Mouse (Mus musculus) stomach, embryonic 14.5 days (tissue): Measurements from ENCODE around the gene Chrnb1. TPM values are rescaled to one million over a fixed set of nuclear protein-coding genes. Genes with fewer than 3 reads are reported as not detected.

Experiments
- ATAC-seq: fragments of 200-750 bp; cut with Nextera tagmentation; 2 replicates; pipeline ENCODE4 v1.8.0; 2017; ENCODE audit warnings: low read depth, moderate TSS enrichment; ENCODE audit not compliant: insufficient number of reproducible peaks, insufficient read depth, low FRiP score
- H3K27ac ChIP-seq: fragments of 300-500 bp; sonication (generic); 2 replicates; pipeline ENCODE4 v1.5.1; 2014; ENCODE audit warnings: mild to moderate bottlenecking, low read length, moderate library complexity, mixed read lengths
- H3K27me3 ChIP-seq: fragments of 300-500 bp; sonication (generic); 2 replicates; pipeline ENCODE4 v1.6.1; 2014; ENCODE audit warnings: low read length, control low read depth, mixed read lengths; ENCODE audit not compliant: control insufficient read depth, insufficient read depth
- H3K36me3 ChIP-seq: fragments of 300-500 bp; sonication (generic); 2 replicates; pipeline ENCODE4 v1.6.1; 2014; ENCODE audit warnings: mild to moderate bottlenecking, control low read depth, low read length, moderate library complexity, mixed read lengths; ENCODE audit not compliant: control insufficient read depth, insufficient read depth
- H3K4me1 ChIP-seq: fragments of 300-500 bp; sonication (generic); 2 replicates; pipeline ENCODE4 v1.6.1; 2014; ENCODE audit warnings: low read length, control low read depth, mixed read lengths; ENCODE audit not compliant: control insufficient read depth, insufficient read depth
- H3K4me2 ChIP-seq: fragments of 300-500 bp; sonication (generic); replicated peaks from 2 replicates; pipeline ENCODE4 v1.6.1; 2014; ENCODE audit warnings: low read depth, low read length, control low read depth
- H3K4me3 ChIP-seq: fragments of 300-500 bp; sonication (generic); 2 replicates; pipeline ENCODE4 v1.5.1; 2014; ENCODE audit warnings: low read depth, low read length, control low read depth
- H3K9ac ChIP-seq: fragments of 300-500 bp; sonication (generic); replicated peaks from 2 replicates; pipeline ENCODE4 v1.6.1; 2014; ENCODE audit warnings: low read depth, mild to moderate bottlenecking, control low read depth, low read length, moderate library complexity, mixed read lengths
- H3K9me3 ChIP-seq: fragments of 300-500 bp; sonication (generic); 2 replicates; pipeline ENCODE4 v1.6.1; 2016; ENCODE audit warnings: low read depth, low read length, control low read depth; ENCODE audit not compliant: control insufficient read depth
- WGBS: fragments of 180-500 bp; shearing (Covaris S2); extraction: QIAGEN DNeasy Blood & Tissue Kit; methylation state at CpG from one replicate; pipeline ENCODE4 v1.1.7; 2014; 5-methylcytosine and 5-hydroxymethylcytosine counted together
- polyA plus RNA-seq: library from polyadenylated mRNA; unstranded; fragments of >200 nt; fragmentation: Nextera tagmentation; extraction: Ambion mirVana; gene quantifications from 2 replicates; pipeline ENCODE4 v1.2.1, GENCODE M21; 2014

Gene Chrnb1
- polyA plus RNA-seq, 1 experiment from 2014 or later = 6.7 TPM

- no peaks in the 10 kb centered on the region for H3K9me3 ChIP-seq
- H3K9ac ChIP-seq = peak overlapping the region; percentile 31
- H3K27me3 ChIP-seq = no peaks in the 10 kb centered on the region
- H3K4me2 ChIP-seq = peak overlapping the region; percentile 63
- WGBS = 7% methylated on average over 42 of the region's 48 CpGs
- no peak for ATAC-seq
- H3K36me3 ChIP-seq = peaks cover 20% of the 10 kb centered on the region; the same call in 1 of the 2 replicates
- H3K4me1 ChIP-seq = peaks cover 28% of the 10 kb centered on the region
- H3K4me3 ChIP-seq = peak overlapping the region; percentile 33
- H3K27ac ChIP-seq = no peak overlapping the region
Observed at GRCm38 (mm10) chr11:69834001-69834549, 38.3 kb upstream of the Chrnb1 start.

GRCm38 (mm10) chr11:69833554-69833953 is 37.8 kb upstream of the Chrnb1 start:
- H3K36me3 ChIP-seq = peaks cover 23% of the 10 kb centered on the region; the same call in 1 of the 2 replicates
- H3K9ac ChIP-seq = peak overlapping the region; percentile 31
- H3K4me3 ChIP-seq = peak overlapping the region; percentile 33
- H3K27ac ChIP-seq = no peak overlapping the region
- H3K4me2 ChIP-seq = peak overlapping the region; percentile 63
- WGBS = 65% methylated on average over 8 of the region's 8 CpGs
- ATAC-seq = no peak
- no peaks in the 10 kb centered on the region for H3K9me3 ChIP-seq
- H3K27me3 ChIP-seq = no peaks in the 10 kb centered on the region
- H3K4me1 ChIP-seq = peaks cover 28% of the 10 kb centered on the region

GRCm38 (mm10) chr11:69828832-69829231 is 33.1 kb upstream of the Chrnb1 start:
- H3K4me1 ChIP-seq = peaks cover 3% of the 10 kb centered on the region
- H3K4me3 ChIP-seq = no peak overlapping the region
- no peak overlapping the region for H3K27ac ChIP-seq
- H3K4me2 ChIP-seq = no peak overlapping the region
- no peak; the same call in 1 of the 2 replicates for ATAC-seq
- 73% methylated on average over 5 of the region's 5 CpGs for WGBS
- peaks cover 57% of the 10 kb centered on the region for H3K36me3 ChIP-seq
- no peak overlapping the region for H3K9ac ChIP-seq
- no peaks in the 10 kb centered on the region for H3K9me3 ChIP-seq
- H3K27me3 ChIP-seq = no peaks in the 10 kb centered on the region

DNA sequence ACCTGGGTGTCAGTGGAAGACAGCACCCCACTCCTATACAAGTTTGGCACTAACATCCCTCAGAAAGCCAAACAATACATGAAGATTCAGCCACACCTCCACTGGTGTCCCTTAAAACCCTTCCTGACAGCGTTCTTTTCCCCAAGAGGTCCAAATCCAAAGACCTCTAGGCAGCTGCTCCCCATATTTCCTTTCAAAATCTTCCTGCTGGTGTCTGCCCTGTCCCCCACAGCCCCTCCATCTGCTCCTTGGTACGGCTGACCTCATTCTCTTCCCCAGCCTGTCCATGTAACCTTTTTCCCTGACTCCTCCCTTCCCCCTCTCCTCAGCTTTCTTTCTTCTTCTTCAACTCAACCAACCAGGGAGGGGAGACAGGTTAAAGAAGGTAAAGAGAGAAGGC is 27.7 kb upstream of the Chrnb1 start:
- Histone ChIP-seq H3K4me2 (no peak overlapping the region), H3K36me3 (peaks cover 34% of the 10 kb centered on the region), H3K9ac (no peak overlapping the region), H3K27ac (no peak overlapping the region), H3K9me3 (no peaks in the 10 kb centered on the region), H3K4me3 (no peak overlapping the region), H3K27me3 (no peaks in the 10 kb centered on the region), H3K4me1 (no peaks in the 10 kb centered on the region)
- no peak for ATAC-seq
- WGBS = 74% methylated on average over 2 of the region's 2 CpGs

- no peak within 1 kb of the TSS for H3K4me2 ChIP-seq
- ATAC-seq = no peak
- H3K9me3 ChIP-seq = peaks cover 3% of the 10 kb centered on the region; the same call in 1 of the 2 replicates
- H3K4me1 ChIP-seq = no peaks in the 10 kb centered on the region
- no peak within 1 kb of the TSS for H3K27ac ChIP-seq
- no peak within 1 kb of the TSS for H3K4me3 ChIP-seq
- 80% methylated on average over 3 of the region's 3 CpGs for WGBS
- no peaks in the 10 kb centered on the region for H3K27me3 ChIP-seq
- H3K9ac ChIP-seq = no peak within 1 kb of the TSS
- peaks cover 22% of the 10 kb centered on the region for H3K36me3 ChIP-seq
Observed at GRCm38 (mm10) chr11:69822080-69822479, 26.3 kb upstream of the Chrnb1 start, which contains the start of gene Spem1. Gene Spem1, minus strand, starts transcription at chr11:69822180.

GRCm38 (mm10) chr11:69818871-69819270 is 23.1 kb upstream of the Chrnb1 start:
- Histone ChIP-seq H3K27ac (no peak overlapping the region), H3K9me3 (peaks cover 3% of the 10 kb centered on the region; the same call in 1 of the 2 replicates), H3K9ac (no peak overlapping the region), H3K4me2 (no peak overlapping the region), H3K4me3 (no peak overlapping the region), H3K4me1 (no peaks in the 10 kb centered on the region), H3K36me3 (no peaks in the 10 kb centered on the region), H3K27me3 (no peaks in the 10 kb centered on the region)
- WGBS = 92% methylated on average over 8 of the region's 8 CpGs
- no peak for ATAC-seq

DNA sequence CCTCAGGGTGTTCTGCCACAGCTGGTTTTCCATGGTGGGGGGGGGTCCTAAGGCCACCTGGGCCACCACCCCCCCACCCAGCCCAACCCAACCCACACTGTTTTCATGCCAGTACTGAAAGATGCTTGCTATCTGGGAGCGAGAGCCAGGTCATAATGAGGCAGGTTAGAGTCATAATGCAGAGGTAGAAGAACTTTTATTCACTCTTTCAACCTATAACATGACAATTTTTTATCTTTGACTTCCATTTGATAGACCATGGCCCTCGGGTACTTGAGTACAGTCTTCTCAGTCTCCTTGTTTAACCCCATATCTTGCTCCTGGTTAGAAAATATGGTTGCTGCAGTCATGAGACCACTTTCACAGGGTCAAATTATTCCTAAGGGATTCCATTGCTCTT is 22.6 kb upstream of the Chrnb1 start, which contains the start of gene Spem2:
Spem2 (minus strand) TSS at position 101 of the 400 bp plus-strand sequence.
- H3K27me3 ChIP-seq = no peaks in the 10 kb centered on the region
- no peaks in the 10 kb centered on the region for H3K4me1 ChIP-seq
- H3K9ac ChIP-seq = no peak within 1 kb of the TSS
- WGBS = 78% methylated on average over 2 of the region's 2 CpGs
- H3K9me3 ChIP-seq = peaks cover 3% of the 10 kb centered on the region; the same call in 1 of the 2 replicates
- no peaks in the 10 kb centered on the region for H3K36me3 ChIP-seq
- H3K4me2 ChIP-seq = no peak within 1 kb of the TSS
- no peak within 1 kb of the TSS for H3K4me3 ChIP-seq
- no peak for ATAC-seq
- H3K27ac ChIP-seq = no peak within 1 kb of the TSS

DNA sequence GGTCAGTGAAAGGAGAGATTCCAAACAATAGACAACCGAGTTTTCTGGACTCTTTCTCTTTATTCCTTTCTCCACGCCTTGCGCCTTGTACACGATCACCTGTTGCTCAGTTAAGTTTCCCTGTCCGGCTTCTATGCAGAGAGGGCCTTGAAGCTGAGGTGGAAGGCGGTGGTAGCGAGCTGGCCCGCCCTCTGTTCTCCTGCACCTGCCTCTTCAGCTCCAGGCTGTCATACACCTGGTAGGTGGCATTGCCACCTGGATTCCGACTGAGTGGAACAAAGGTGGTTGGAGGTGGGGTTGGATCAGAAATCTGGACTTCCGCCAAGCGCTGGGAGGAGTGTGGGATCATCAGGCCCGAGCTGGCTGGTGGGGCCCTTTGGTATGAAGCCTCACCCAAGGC is 20.8 kb upstream of the Chrnb1 start:
- Histone ChIP-seq H3K4me1 (no peaks in the 10 kb centered on the region), H3K36me3 (no peaks in the 10 kb centered on the region), H3K27me3 (no peaks in the 10 kb centered on the region), H3K9ac (no peak overlapping the region), H3K27ac (no peak overlapping the region), H3K4me3 (no peak overlapping the region), H3K9me3 (peaks cover 3% of the 10 kb centered on the region; the same call in 1 of the 2 replicates), H3K4me2 (no peak overlapping the region)
- ATAC-seq = no peak
- WGBS = 91% methylated on average over 12 of the region's 12 CpGs

GRCm38 (mm10) chr11:69815155-69815554 is 19.4 kb upstream of the Chrnb1 start, which contains the start of gene Gm39566:
Gene Gm39566, minus strand, starts transcription at chr11:69815298.
- Histone ChIP-seq H3K4me2 (no peak within 1 kb of the TSS), H3K9ac (no peak within 1 kb of the TSS), H3K4me1 (no peaks in the 10 kb centered on the region), H3K4me3 (no peak within 1 kb of the TSS), H3K27ac (no peak within 1 kb of the TSS), H3K27me3 (no peaks in the 10 kb centered on the region), H3K36me3 (no peaks in the 10 kb centered on the region), H3K9me3 (peaks cover 3% of the 10 kb centered on the region; the same call in 1 of the 2 replicates)
- no peak for ATAC-seq
- 49% methylated on average over 10 of the region's 10 CpGs for WGBS
